Mouse (Mus musculus): ENCODE data around the gene Tbc1d14. TPM values are rescaled to one million over a fixed set of nuclear protein-coding genes. Genes with fewer than 3 reads are reported as not detected.

The Tbc1d14 gene
- total RNA-seq, 2 experiments from 2014 or later: 74.1 to 78.7 TPM

- DNase-seq (ENCODE audit: low spot score in 2 of 2): no peak
- intact Hi-C loops (cut with DNase I): no loop called here
Measured at GRCm38 (mm10) chr5:36446166-36446890, 146.7 kb downstream of the Tbc1d14 start.

DNA sequence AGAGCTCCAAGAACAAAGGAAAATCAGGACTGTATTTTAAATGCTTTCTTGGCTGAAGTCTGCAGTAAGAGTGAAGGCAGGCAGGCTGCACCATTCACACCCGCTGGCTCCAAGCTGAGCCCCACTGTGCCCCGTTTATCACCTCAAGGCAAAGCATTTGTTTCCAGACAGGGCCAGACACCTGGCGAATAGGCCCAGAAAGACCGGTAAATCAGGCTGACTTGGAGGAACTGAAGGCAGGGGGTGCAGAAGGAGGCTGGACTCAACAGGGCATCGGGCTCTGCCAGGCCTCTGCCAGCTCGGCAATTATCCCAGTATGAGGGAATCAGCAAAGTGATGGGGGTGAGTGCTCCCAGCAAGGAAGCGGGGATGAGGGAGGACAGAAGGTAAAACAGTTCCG, 148.0 kb downstream of the Tbc1d14 start:
- DNase-seq (ENCODE audit: low spot score in 2 of 2): no peak
- intact Hi-C loops (cut with DNase I): no loop called here

- DNase-seq (ENCODE audit: low spot score in 2 of 2): no peak
- intact Hi-C loops (cut with DNase I): no loop called here
Measured at GRCm38 (mm10) chr5:36444611-36445010, 148.5 kb downstream of the Tbc1d14 start.

DNA sequence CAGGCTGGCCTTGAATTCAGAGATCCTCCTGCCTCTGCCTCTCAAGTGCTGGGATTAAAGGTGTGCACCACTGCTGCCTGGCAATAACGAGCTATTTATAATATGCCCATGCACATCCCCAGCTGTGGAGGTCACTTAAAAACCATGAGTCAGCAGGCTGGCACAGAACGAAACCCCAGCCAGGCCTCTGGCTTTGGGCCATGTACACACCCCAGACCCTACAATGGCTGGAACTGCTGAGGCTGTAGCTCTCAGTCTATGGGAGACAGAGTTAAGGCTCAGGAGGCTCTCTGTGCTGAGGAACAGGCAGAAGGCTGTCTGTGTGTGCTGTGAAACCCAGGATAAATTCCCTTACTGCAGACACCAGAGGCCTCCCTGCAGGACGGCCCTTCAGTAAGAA, 152.3 kb downstream of the Tbc1d14 start:
- no peak for DNase-seq (ENCODE audit: low spot score in 2 of 2)
- intact Hi-C loops (cut with DNase I): no loop called here

Other genes with a start within 250 kb of the Tbc1d14 start
- 10 to 100 TPM; 39.2 to 43.8 TPM for gene Sorcs2, start 195.1 kb downstream of the Tbc1d14 start, total RNA-seq (2021)
- gene Grpel1, start 128.3 kb downstream of the Tbc1d14 start, total RNA-seq (2021): 10 to 100 TPM; 20.7 to 22.7 TPM
- gene Tada2b, start 109.0 kb downstream of the Tbc1d14 start, total RNA-seq (2021): 10 to 100 TPM; 25.1 to 27.1 TPM
- 1 to 10 TPM; 1.0 to 1.2 TPM for gene Ccdc96, start 108.7 kb downstream of the Tbc1d14 start, total RNA-seq (2021)
- 10 to 100 TPM; 91.8 to 97.9 TPM for gene D5Ertd579e, start 102.7 kb upstream of the Tbc1d14 start, total RNA-seq (2021)
- gene Bloc1s4, start 155.4 kb upstream of the Tbc1d14 start, total RNA-seq (2021): 10 to 100 TPM; 16.0 to 21.3 TPM
- 100 to 1,000 TPM; 437 to 460 TPM for gene Mrfap1, start 203.5 kb upstream of the Tbc1d14 start, total RNA-seq (2021)
- gene Man2b2, start 237.4 kb upstream of the Tbc1d14 start, total RNA-seq (2021): 10 to 100 TPM; 26.4 to 28.5 TPM

All from left cerebral cortex, postnatal 25 days (tissue).